Mouse (Mus musculus) heart, postnatal 0 days (tissue): ENCODE measurements around the gene Bmpr1a.

Experiments used
- CTCF ChIP-seq: IDR thresholded peaks from 2 replicates; pipeline ENCODE4 v1.5.1; 2016; ENCODE audit warnings: antibody characterized with exemption, control low read depth, low read depth
- EP300 ChIP-seq: IDR thresholded peaks from 2 replicates; pipeline ENCODE4 v1.6.1; 2016; ENCODE audit warnings: antibody characterized with exemption, low read depth

GRCm38 (mm10) chr14:34402871-34403270 lies 100.3 kb downstream of the Bmpr1a start:
- TF ChIP-seq CTCF: no peak
- TF ChIP-seq EP300: no peak
